Mouse (Mus musculus) limb, embryonic 11.5 days (tissue): ENCODE results near the gene Ddx27. TPM values are rescaled to one million over a fixed set of nuclear protein-coding genes. Genes with fewer than 3 reads are reported as not detected.

Source experiments
- ATAC-seq: fragments of 200-750 bp; cut with Nextera tagmentation; 2 replicates; pipeline ENCODE4 v1.8.0; 2017; ENCODE audit warnings: low read depth; ENCODE audit not compliant: insufficient number of reproducible peaks, low FRiP score, low TSS enrichment
- DNase-seq: peaks from one replicate; pipeline ENCODE4 v3.0.0-alpha.2; 2015; ENCODE audit warnings: low spot score
- H3K27ac ChIP-seq: fragments of 300-500 bp; sonication (generic); replicated peaks from 2 replicates; pipeline ENCODE4 v1.5.1; 2014; ENCODE audit warnings: low read depth, mild to moderate bottlenecking, low read length
- H3K27me3 ChIP-seq: fragments of 300-500 bp; sonication (generic); 2 replicates; pipeline ENCODE4 v1.6.1; 2014; ENCODE audit warnings: mild to moderate bottlenecking, low read length, mixed read lengths; ENCODE audit not compliant: control insufficient read depth, insufficient read depth
- H3K36me3 ChIP-seq: fragments of 300-500 bp; sonication (generic); 2 replicates; pipeline ENCODE4 v1.6.1; 2014; ENCODE audit warnings: mild to moderate bottlenecking, low read length, moderate library complexity, mixed read lengths; ENCODE audit not compliant: control insufficient read depth, insufficient read depth
- H3K4me1 ChIP-seq: fragments of 300-500 bp; sonication (generic); 2 replicates; pipeline ENCODE4 v1.6.1; 2014; ENCODE audit warnings: low read length, mixed read lengths; ENCODE audit not compliant: control insufficient read depth, insufficient read depth
- H3K4me2 ChIP-seq: fragments of 300-500 bp; sonication (generic); 2 replicates; pipeline ENCODE4 v1.6.1; 2014; ENCODE audit warnings: low read depth, mild to moderate bottlenecking, moderate library complexity; ENCODE audit not compliant: severe bottlenecking
- H3K4me3 ChIP-seq: fragments of 300-500 bp; sonication (generic); 2 replicates; pipeline ENCODE4 v1.5.1; 2014; ENCODE audit warnings: low read depth, low read length
- H3K9ac ChIP-seq: fragments of 300-500 bp; sonication (generic); 2 replicates; pipeline ENCODE4 v1.6.1; 2014; ENCODE audit warnings: mild to moderate bottlenecking, low read length
- H3K9me3 ChIP-seq: fragments of 300-500 bp; sonication (generic); 2 replicates; pipeline ENCODE4 v1.6.1; 2016; ENCODE audit warnings: low read length; ENCODE audit not compliant: control insufficient read depth
- WGBS: fragments of 180-500 bp; shearing (Covaris S2); extraction: QIAGEN DNeasy Blood & Tissue Kit; methylation state at CpG from one replicate; pipeline ENCODE4 v1.1.7; 2014; 5-methylcytosine and 5-hydroxymethylcytosine counted together
- polyA plus RNA-seq: library from polyadenylated mRNA; unstranded; fragments of >200 nt; fragmentation: Nextera tagmentation; extraction: Ambion mirVana; gene quantifications from 2 replicates; pipeline ENCODE4 v1.2.1, GENCODE M21; 2014

Gene Ddx27
- polyA plus RNA-seq, result 49.3 and 54.0 TPM in 2 replicates

- Histone ChIP-seq H3K36me3 (peaks cover 6% of the 10 kb centered on the region; the same call in 1 of the 2 replicates), H3K4me2 (peak within 1 kb of the TSS; percentile 69), H3K9me3 (no peaks in the 10 kb centered on the region), H3K9ac (peak within 1 kb of the TSS; percentile 73), H3K4me3 (peak within 1 kb of the TSS; percentile 83), H3K27ac (0 out of 2 replicates have a peak within 1 kb of the TSS, but pooled peaks have one; percentile 30), H3K27me3 (no peaks in the 10 kb centered on the region), H3K4me1 (peaks cover 11% of the 10 kb centered on the region)
- ATAC-seq, result peak; percentile 84
- peak; percentile 96 for DNase-seq
- WGBS, result 2% methylated on average over 37 of the region's 37 CpGs
Observed at GRCm38 (mm10) chr2:167014702-167015381, at the start of gene Ddx27. TSS of gene Ddx27 (plus strand) at chr2:167015193.

DNA sequence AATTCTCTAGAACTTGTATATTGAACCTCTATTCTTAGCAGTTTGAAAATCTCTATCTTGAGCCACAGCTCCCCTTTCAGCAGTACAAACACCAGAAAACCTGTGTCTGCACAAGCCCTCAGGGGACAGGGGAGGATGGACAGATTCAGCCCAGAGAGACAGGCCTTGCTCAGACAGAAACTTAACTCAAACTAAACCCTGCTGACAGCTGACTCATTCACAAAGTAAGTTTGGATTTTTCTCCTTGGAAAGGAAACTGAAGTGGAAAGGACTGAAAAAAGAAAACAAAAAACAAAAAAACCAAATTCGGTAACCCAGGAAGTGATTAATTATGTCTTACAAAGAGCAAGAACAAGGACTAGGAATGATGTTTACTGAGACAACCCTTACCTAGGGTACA lies 41.8 kb upstream of the Ddx27 start:
- no peaks in the 10 kb centered on the region for H3K9me3 ChIP-seq
- H3K36me3 ChIP-seq, result no peaks in the 10 kb centered on the region
- no peak overlapping the region for H3K4me2 ChIP-seq
- no peak overlapping the region for H3K9ac ChIP-seq
- 84% methylated on average over 1 of the region's 1 CpGs for WGBS
- DNase-seq, result no peak
- no peaks in the 10 kb centered on the region for H3K27me3 ChIP-seq
- peaks cover 11% of the 10 kb centered on the region; the same call in 1 of the 2 replicates for H3K4me1 ChIP-seq
- ATAC-seq, result no peak
- no peak overlapping the region for H3K27ac ChIP-seq
- no peak overlapping the region for H3K4me3 ChIP-seq

DNA sequence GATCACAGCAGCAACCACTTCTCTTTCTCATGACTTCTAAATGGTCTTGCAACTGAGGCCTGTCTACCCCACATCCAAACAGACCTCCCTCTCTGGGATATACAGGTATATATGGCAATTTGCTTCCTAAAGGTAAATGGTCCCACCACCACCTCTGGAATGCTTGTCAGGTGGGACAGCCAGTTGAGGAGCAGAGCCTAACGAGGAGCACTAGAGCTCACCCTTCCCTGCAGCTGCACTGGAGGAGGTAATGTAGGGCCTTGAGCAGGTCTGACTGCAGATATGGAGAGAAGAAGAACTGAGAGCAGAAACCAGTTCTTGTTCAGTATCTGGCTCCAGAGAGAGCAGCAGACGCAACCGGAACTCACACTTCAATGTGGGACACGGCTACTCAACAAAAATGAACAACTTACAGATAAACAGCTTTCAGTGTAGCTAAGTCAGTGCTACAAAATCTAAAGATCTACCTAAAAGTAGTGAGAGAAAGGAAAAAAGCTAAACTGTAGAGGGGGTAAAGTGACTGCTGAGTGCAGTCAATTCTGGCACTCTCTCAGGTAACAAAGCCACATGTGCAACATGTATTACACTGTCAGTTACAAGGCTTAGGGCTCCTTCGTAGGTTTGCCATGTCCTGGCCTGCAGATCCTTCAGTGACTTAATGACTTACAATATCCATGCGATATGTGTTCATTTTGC lies 40.7 kb upstream of the Ddx27 start:
- Histone ChIP-seq H3K4me2 (no peak overlapping the region), H3K27ac (no peak overlapping the region), H3K4me1 (peaks cover 11% of the 10 kb centered on the region; the same call in 1 of the 2 replicates), H3K9me3 (no peaks in the 10 kb centered on the region), H3K9ac (no peak overlapping the region), H3K27me3 (no peaks in the 10 kb centered on the region), H3K36me3 (no peaks in the 10 kb centered on the region), H3K4me3 (no peak overlapping the region)
- ATAC-seq, result no peak
- DNase-seq, result no peak
- 83% methylated on average over 6 of the region's 6 CpGs for WGBS

GRCm38 (mm10) chr2:166976356-166976755 lies 38.6 kb upstream of the Ddx27 start:
- 83% methylated on average over 3 of the region's 3 CpGs for WGBS
- no peaks in the 10 kb centered on the region for H3K36me3 ChIP-seq
- no peak overlapping the region for H3K4me2 ChIP-seq
- DNase-seq (no peak), ATAC-seq (no peak)
- H3K9ac ChIP-seq, result no peak overlapping the region
- H3K27me3 ChIP-seq, result no peaks in the 10 kb centered on the region
- no peak overlapping the region for H3K27ac ChIP-seq
- peaks cover 11% of the 10 kb centered on the region; the same call in 1 of the 2 replicates for H3K4me1 ChIP-seq
- no peak overlapping the region for H3K4me3 ChIP-seq
- no peaks in the 10 kb centered on the region for H3K9me3 ChIP-seq

- WGBS, result 78% methylated on average over 3 of the region's 3 CpGs
- H3K27me3 ChIP-seq, result no peaks in the 10 kb centered on the region
- H3K4me1 ChIP-seq, result peaks cover 11% of the 10 kb centered on the region; the same call in 1 of the 2 replicates
- no peaks in the 10 kb centered on the region for H3K9me3 ChIP-seq
- H3K4me2 ChIP-seq, result no peak overlapping the region
- no peak overlapping the region for H3K9ac ChIP-seq
- H3K36me3 ChIP-seq, result no peaks in the 10 kb centered on the region
- no peak for ATAC-seq
- no peak overlapping the region for H3K4me3 ChIP-seq
- no peak for DNase-seq
- H3K27ac ChIP-seq, result no peak overlapping the region
Observed at GRCm38 (mm10) chr2:166977490-166977889, 37.5 kb upstream of the Ddx27 start.

DNA sequence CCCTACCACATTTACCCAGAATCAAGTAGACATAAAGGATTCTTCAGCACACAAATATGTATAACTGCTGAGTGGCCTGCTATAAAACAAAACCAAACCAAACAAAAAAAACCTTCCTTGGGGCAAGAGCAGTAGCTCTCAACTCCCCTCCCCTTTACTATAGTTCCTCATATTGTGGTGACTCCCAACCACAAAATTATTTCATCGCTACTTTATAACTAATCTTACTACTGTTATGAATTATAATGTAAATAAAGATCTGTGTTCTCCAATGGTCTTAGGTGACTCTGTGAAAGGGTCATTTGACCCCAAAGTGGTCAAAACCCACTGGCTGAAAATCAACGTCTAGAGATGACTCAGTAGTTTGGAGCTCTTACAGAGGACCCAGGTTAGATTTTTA lies 34.8 kb upstream of the Ddx27 start:
- ATAC-seq (no peak), DNase-seq (no peak)
- H3K4me3 ChIP-seq, result no peak overlapping the region
- no peaks in the 10 kb centered on the region for H3K27me3 ChIP-seq
- H3K4me2 ChIP-seq, result no peak overlapping the region
- no peak overlapping the region for H3K27ac ChIP-seq
- no peaks in the 10 kb centered on the region for H3K9me3 ChIP-seq
- H3K9ac ChIP-seq, result no peak overlapping the region
- 94% methylated on average over 2 of the region's 2 CpGs for WGBS
- H3K4me1 ChIP-seq, result peaks cover 5% of the 10 kb centered on the region; the same call in 1 of the 2 replicates
- no peaks in the 10 kb centered on the region for H3K36me3 ChIP-seq

- H3K36me3 ChIP-seq, result no peaks in the 10 kb centered on the region
- ATAC-seq (no peak), DNase-seq (no peak)
- H3K4me1 ChIP-seq, result no peaks in the 10 kb centered on the region
- H3K4me2 ChIP-seq, result no peak overlapping the region
- H3K9me3 ChIP-seq, result no peaks in the 10 kb centered on the region
- H3K9ac ChIP-seq, result no peak overlapping the region
- H3K4me3 ChIP-seq, result no peak overlapping the region
- H3K27me3 ChIP-seq, result no peaks in the 10 kb centered on the region
- 86% methylated on average over 4 of the region's 4 CpGs for WGBS
- H3K27ac ChIP-seq, result no peak overlapping the region
Observed at GRCm38 (mm10) chr2:166983351-166983894, 31.6 kb upstream of the Ddx27 start.

DNA sequence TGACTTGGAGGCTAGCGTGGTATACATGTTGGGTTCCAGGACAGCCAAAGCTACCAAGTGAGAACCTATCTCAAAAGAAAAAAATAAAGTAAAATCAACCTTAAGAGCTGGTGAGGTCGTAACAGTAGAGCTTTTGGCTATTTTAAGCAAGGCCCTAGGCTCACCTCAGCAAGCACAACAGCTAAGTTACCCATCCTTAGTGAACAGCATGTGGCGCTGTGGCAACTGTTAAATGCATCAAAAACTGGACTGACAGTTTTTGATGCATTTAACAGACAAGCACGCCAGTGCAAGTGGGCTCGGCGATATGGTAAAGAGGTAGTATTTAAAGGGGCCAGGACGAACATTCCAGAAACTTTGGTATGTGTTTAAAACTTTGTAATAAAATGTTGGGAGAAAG lies 24.1 kb upstream of the Ddx27 start:
- no peak overlapping the region for H3K4me2 ChIP-seq
- ATAC-seq (no peak), DNase-seq (no peak)
- no peak overlapping the region for H3K9ac ChIP-seq
- no peak overlapping the region for H3K27ac ChIP-seq
- no peaks in the 10 kb centered on the region for H3K36me3 ChIP-seq
- no peak overlapping the region for H3K4me3 ChIP-seq
- H3K4me1 ChIP-seq, result peaks cover 13% of the 10 kb centered on the region; the same call in 1 of the 2 replicates
- no peaks in the 10 kb centered on the region for H3K9me3 ChIP-seq
- no peaks in the 10 kb centered on the region for H3K27me3 ChIP-seq
- WGBS, result 77% methylated on average over 7 of the region's 7 CpGs
